Comparison of ENCODE assay signal across 23 mouse cellular contexts in the genomic region with DNA sequence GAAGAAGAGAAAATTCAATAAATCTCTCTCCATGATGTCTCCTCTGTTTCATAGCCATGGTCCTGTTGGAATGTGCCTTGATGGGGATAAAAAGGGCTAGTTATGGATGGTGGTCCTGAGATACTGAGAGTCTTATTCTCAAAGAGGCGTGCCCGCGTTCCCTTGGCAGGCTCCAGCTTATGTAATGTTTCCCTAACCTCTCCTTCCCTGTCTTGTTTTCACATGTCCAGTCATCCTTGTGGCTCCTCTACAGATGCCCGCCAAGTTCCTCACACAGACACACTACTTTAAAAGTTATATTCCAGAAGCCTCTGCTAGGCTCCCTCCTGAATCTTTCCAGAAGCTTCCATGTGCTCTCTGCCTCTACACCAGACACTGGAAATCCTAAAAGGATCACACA.
"Had no signal": no experiment of that assay in that cellular context is flagged by ENCODE, and none has a peak within 500 bp of the region (broad histone marks: within the 10 kb centered on the region; RNA-seq: fewer than 3 reads in every experiment).

No protein-coding gene starts in this region.

- H3K4me2 ChIP-seq: limb, embryonic 13.5 days; liver, embryonic 12.5 days; liver, embryonic 15.5 days; lung, embryonic 15.5 days; midbrain, embryonic 13.5 days; neural tube, embryonic 13.5 days had no signal

- H3K27ac ChIP-seq: hindbrain, postnatal 0 days; layer of hippocampus, adult 2 months; limb, embryonic 10.5 days; limb, embryonic 13.5 days; liver, embryonic 12.5 days; liver, embryonic 15.5 days; lung, embryonic 15.5 days; midbrain, embryonic 10.5 days; midbrain, embryonic 13.5 days; neural tube, embryonic 13.5 days; stomach, postnatal 0 days had no signal

- ATAC-seq: hindbrain, postnatal 0 days; inflammation-experienced regulatory T-cells, adult 6 months; intestine, embryonic 16.5 days; liver, embryonic 12.5 days; midbrain, embryonic 13.5 days; midbrain, embryonic 16.5 days had no signal

- H3K9me3 ChIP-seq: limb, embryonic 10.5 days; limb, embryonic 13.5 days; liver, embryonic 12.5 days; liver, embryonic 15.5 days; lung, embryonic 15.5 days; megakaryocyte, embryonic 14.5 days; midbrain, embryonic 10.5 days; midbrain, embryonic 13.5 days; neural tube, embryonic 13.5 days had no signal

- H3K9ac ChIP-seq: limb, embryonic 13.5 days; liver, embryonic 12.5 days; liver, embryonic 15.5 days; lung, embryonic 15.5 days; midbrain, embryonic 13.5 days; neural tube, embryonic 13.5 days had no signal

- H3K4me3 ChIP-seq: layer of hippocampus, adult 2 months; limb, embryonic 10.5 days; limb, embryonic 13.5 days; liver, embryonic 12.5 days; liver, embryonic 15.5 days; lung, embryonic 15.5 days; megakaryocyte, embryonic 14.5 days; midbrain, embryonic 10.5 days; midbrain, embryonic 13.5 days; myocyte; neural tube, embryonic 13.5 days had no signal

- H3K27me3 ChIP-seq: liver, embryonic 15.5 days; lung, embryonic 15.5 days; midbrain, embryonic 13.5 days had no signal

- DNase-seq: layer of hippocampus, adult 9-11 months; liver; lung, adult 18-20 months; lung, postnatal 10 days; lung, postnatal 36 days; right cerebral cortex, postnatal 4 days; thymus, postnatal 25 days had no signal

- H3K4me1 ChIP-seq: liver, embryonic 12.5 days; liver, embryonic 15.5 days; lung, embryonic 15.5 days; megakaryocyte, embryonic 14.5 days had no signal

- H3K36me3 ChIP-seq: limb, embryonic 10.5 days; limb, embryonic 13.5 days; liver, embryonic 12.5 days; liver, embryonic 15.5 days; lung, embryonic 15.5 days; midbrain, embryonic 10.5 days; midbrain, embryonic 13.5 days; neural tube, embryonic 13.5 days had no signal
